Mouse (Mus musculus) mesoderm, embryonic 11.5 days (tissue): ENCODE results near the gene Hnrnpl.
A peak's percentile ranks its signal among the peaks of the same experiment; 100 is the strongest.

Source experiments
- DNase-seq: peaks from one replicate; pipeline ENCODE4 v3.0.0-alpha.2; 2012; ENCODE audit warnings: low read depth, low spot score

Hnrnpl gene

GRCm38 (mm10) chr7:28808221-28808941, at the start of gene Hnrnpl:
TSS of gene Hnrnpl (plus strand) at chr7:28808541.
- DNase-seq: peak; percentile 73

GRCm38 (mm10) chr7:28758623-28759022, 49.7 kb upstream of the Hnrnpl start:
- DNase-seq: no peak

GRCm38 (mm10) chr7:28761907-28762306, 46.4 kb upstream of the Hnrnpl start:
- no peak for DNase-seq

- DNase-seq: no peak
These were observed 43.1 kb upstream of the Hnrnpl start for GRCm38 (mm10) chr7:28765211-28765610.

- peak; percentile 98 for DNase-seq
These were observed 42.0 kb upstream of the Hnrnpl start, which contains the start of gene Sirt2 for GRCm38 (mm10) chr7:28766173-28766879. TSS of gene Sirt2 (plus strand) at chr7:28766735.

- no peak for DNase-seq
These were observed 41.4 kb upstream of the Hnrnpl start for GRCm38 (mm10) chr7:28766910-28767309.

GRCm38 (mm10) chr7:28767462-28767965, 40.8 kb upstream of the Hnrnpl start, which contains the start of gene Nfkbib:
TSS of gene Nfkbib (minus strand) at chr7:28767512.
- no peak for DNase-seq

- no peak for DNase-seq
These were observed 38.9 kb upstream of the Hnrnpl start for GRCm38 (mm10) chr7:28769414-28769958.

GRCm38 (mm10) chr7:28770309-28770708, 38.0 kb upstream of the Hnrnpl start:
- no peak for DNase-seq

GRCm38 (mm10) chr7:28771867-28772266, 36.5 kb upstream of the Hnrnpl start:
- DNase-seq: no peak

GRCm38 (mm10) chr7:28773163-28773562, 35.2 kb upstream of the Hnrnpl start:
- no peak for DNase-seq

GRCm38 (mm10) chr7:28774164-28774563, 34.2 kb upstream of the Hnrnpl start:
- no peak for DNase-seq

GRCm38 (mm10) chr7:28775129-28775528, 33.2 kb upstream of the Hnrnpl start:
- DNase-seq: no peak

GRCm38 (mm10) chr7:28778825-28779224, 29.5 kb upstream of the Hnrnpl start:
- no peak for DNase-seq

- DNase-seq: peak; percentile 87
These were observed 28.2 kb upstream of the Hnrnpl start for GRCm38 (mm10) chr7:28780067-28780658.

GRCm38 (mm10) chr7:28780857-28781256, 27.5 kb upstream of the Hnrnpl start:
- DNase-seq: no peak

- no peak for DNase-seq
These were observed 27.1 kb upstream of the Hnrnpl start for GRCm38 (mm10) chr7:28781261-28781663.

GRCm38 (mm10) chr7:28785161-28785560, 23.2 kb upstream of the Hnrnpl start:
- no peak for DNase-seq

GRCm38 (mm10) chr7:28787884-28788283, 20.5 kb upstream of the Hnrnpl start:
- DNase-seq: no peak

- DNase-seq: no peak
These were observed 19.8 kb upstream of the Hnrnpl start, which contains the start of gene Rinl for GRCm38 (mm10) chr7:28788307-28789195. TSS of gene Rinl (plus strand) at chr7:28788969.

- DNase-seq: no peak
These were observed 19.1 kb upstream of the Hnrnpl start for GRCm38 (mm10) chr7:28789235-28789634.
